Mouse (Mus musculus) mesoderm, embryonic 11.5 days (tissue): ENCODE results near the gene Prickle2.
A peak's percentile ranks its signal among the peaks of the same experiment; 100 is the strongest.

Experiments
- DNase-seq: peaks from one replicate; pipeline ENCODE4 v3.0.0-alpha.2; 2012; ENCODE audit warnings: low read depth, low spot score

The Prickle2 gene

GRCm38 (mm10) chr6:92381085-92381484 is 324.9 kb downstream of the Prickle2 start:
- no peak for DNase-seq

- no peak for DNase-seq
Observed at GRCm38 (mm10) chr6:92374826-92375225, 331.1 kb downstream of the Prickle2 start.

DNA sequence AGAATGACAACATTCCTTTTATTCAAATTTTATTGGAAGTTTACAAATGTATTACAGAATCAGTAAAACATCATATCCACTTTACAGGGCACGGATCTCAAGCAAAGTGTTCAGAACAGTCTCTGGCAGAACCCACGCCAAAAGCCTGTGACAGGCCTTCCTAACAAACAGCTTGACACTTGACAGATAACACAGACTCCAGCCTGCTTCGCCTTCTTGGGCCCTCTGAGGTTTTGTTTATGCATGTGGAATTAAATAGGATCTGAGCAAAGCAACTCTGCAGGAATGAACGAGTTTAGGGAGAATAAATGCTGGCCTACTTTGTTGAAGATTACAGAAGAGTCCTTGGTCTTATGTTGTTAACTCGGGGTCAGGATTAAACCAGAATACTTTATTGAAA is 335.1 kb downstream of the Prickle2 start:
- DNase-seq = no peak

DNA sequence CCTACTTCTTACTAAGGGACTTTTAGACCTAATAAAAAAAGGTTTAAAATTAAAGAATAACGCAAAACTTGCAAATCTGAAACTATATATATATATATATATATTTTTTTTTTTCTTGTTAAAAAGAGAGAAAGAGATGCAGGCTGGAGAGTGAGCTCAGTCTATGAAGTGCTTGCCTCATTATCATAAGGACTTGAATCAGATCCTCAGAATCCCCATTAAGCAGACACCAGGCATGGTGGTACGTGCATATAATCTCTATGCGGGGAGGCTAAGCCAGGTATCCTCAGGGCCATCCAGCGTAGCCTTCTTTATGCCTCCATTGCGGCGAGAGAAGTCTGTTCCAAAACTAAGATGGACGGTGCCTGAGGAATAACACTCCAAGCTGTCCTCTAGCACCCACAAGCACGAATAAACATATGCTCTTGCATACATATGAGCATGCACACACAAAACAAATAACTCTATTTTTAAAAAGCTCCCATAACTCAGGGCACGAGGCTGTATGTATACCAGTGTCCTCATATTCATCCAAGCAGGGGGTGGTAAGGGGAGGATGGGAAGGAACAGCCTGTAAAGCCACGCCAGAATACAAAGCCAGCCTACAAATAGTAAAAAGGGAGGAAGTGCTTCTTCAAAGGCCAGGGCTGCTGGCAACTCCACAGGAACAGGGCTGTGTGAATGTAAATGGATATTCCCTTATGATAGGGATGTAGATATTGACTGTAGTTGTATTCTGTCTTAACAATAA is 358.5 kb downstream of the Prickle2 start:
- DNase-seq = no peak

GRCm38 (mm10) chr6:92346729-92347128 is 359.2 kb downstream of the Prickle2 start:
- DNase-seq = peak; percentile 26

DNA sequence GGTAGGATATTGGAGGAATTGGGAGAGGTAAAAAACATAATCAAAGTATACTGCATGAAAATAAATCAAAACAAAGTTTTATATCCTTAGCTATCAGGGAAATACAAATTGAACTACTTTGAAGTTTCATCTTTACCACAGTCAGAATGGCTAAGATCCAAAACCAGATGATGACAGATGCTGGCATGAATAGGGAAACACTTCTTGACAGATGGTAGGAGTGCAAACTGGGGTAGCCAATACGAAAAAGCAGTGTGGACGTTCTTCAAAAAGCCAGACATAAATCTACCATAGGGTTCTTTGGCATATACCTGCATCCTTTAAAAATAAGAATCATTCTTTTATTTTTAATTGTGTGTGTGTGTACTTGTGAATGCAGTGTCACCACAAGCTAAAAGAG is 360.8 kb downstream of the Prickle2 start:
- DNase-seq = no peak

GRCm38 (mm10) chr6:92344588-92344987 is 361.4 kb downstream of the Prickle2 start:
- no peak for DNase-seq
